Mouse (Mus musculus): ENCODE data around the gene Cfap58. TPM values are rescaled to one million over a fixed set of nuclear protein-coding genes. Genes with fewer than 3 reads are reported as not detected.

Cfap58 gene
- polyA plus RNA-seq, 1 experiment = 0.03 TPM

- 90% methylated on average over 7 of the region's 7 CpGs for WGBS
- H3K4me1 ChIP-seq (replicated peaks; ENCODE audit: control insufficient read depth, insufficient read depth, low read length) = no peaks in the 10 kb centered on the region
- no peak overlapping the region for H3K27ac ChIP-seq (ENCODE audit: control insufficient read depth, insufficient read depth, low read length)
- H3K4me3 ChIP-seq (ENCODE audit: control insufficient read depth, insufficient read depth, low read length) = no peak overlapping the region
- TF ChIP-seq CTCF (IDR thresholded peaks at IDR 0.05; ENCODE audit: borderline replicate concordance, control insufficient read depth, extremely low read depth, insufficient read depth, low read length, poor library complexity) (no peak), POLR2A (IDR thresholded peaks at IDR 0.05; ENCODE audit: control insufficient read depth, extremely low read depth, insufficient read depth, low read length, poor library complexity) (no peak)
- DNase-seq = no peak
- no peaks in the 10 kb centered on the region for H3K27me3 ChIP-seq (ENCODE audit: control insufficient read depth, insufficient read depth, low read length)
- H3K36me3 ChIP-seq (ENCODE audit: control insufficient read depth, insufficient read depth, low read length) = no peaks in the 10 kb centered on the region
Observed at GRCm38 (mm10) chr19:48047315-48047714, 109.8 kb downstream of the Cfap58 start.

GRCm38 (mm10) chr19:48049361-48049760, 111.9 kb downstream of the Cfap58 start:
- DNase-seq = no peak
- Histone ChIP-seq H3K4me3 (ENCODE audit: control insufficient read depth, insufficient read depth, low read length) (no peak overlapping the region), H3K27me3 (ENCODE audit: control insufficient read depth, insufficient read depth, low read length) (no peaks in the 10 kb centered on the region), H3K4me1 (replicated peaks; ENCODE audit: control insufficient read depth, insufficient read depth, low read length) (no peaks in the 10 kb centered on the region), H3K36me3 (ENCODE audit: control insufficient read depth, insufficient read depth, low read length) (no peaks in the 10 kb centered on the region), H3K27ac (ENCODE audit: control insufficient read depth, insufficient read depth, low read length) (no peak overlapping the region)
- WGBS = 53% methylated on average over 3 of the region's 3 CpGs
- no peak for TF ChIP-seq POLR2A (IDR thresholded peaks at IDR 0.05; ENCODE audit: control insufficient read depth, extremely low read depth, insufficient read depth, low read length, poor library complexity)
- TF ChIP-seq CTCF (IDR thresholded peaks at IDR 0.05; ENCODE audit: borderline replicate concordance, control insufficient read depth, extremely low read depth, insufficient read depth, low read length, poor library complexity) = no peak

GRCm38 (mm10) chr19:48063289-48063688, 125.8 kb downstream of the Cfap58 start:
- Histone ChIP-seq H3K4me3 (ENCODE audit: control insufficient read depth, insufficient read depth, low read length) (no peak overlapping the region), H3K36me3 (ENCODE audit: control insufficient read depth, insufficient read depth, low read length) (no peaks in the 10 kb centered on the region), H3K4me1 (replicated peaks; ENCODE audit: control insufficient read depth, insufficient read depth, low read length) (no peaks in the 10 kb centered on the region), H3K27me3 (ENCODE audit: control insufficient read depth, insufficient read depth, low read length) (no peaks in the 10 kb centered on the region; the same call in 1 of the 2 replicates), H3K27ac (ENCODE audit: control insufficient read depth, insufficient read depth, low read length) (no peak overlapping the region)
- WGBS = 10% methylated on average over 2 of the region's 2 CpGs
- no peak for TF ChIP-seq POLR2A (IDR thresholded peaks at IDR 0.05; ENCODE audit: control insufficient read depth, extremely low read depth, insufficient read depth, low read length, poor library complexity)
- no peak for DNase-seq

GRCm38 (mm10) chr19:48079718-48080117, 142.2 kb downstream of the Cfap58 start:
- Histone ChIP-seq H3K27ac (ENCODE audit: control insufficient read depth, insufficient read depth, low read length) (no peak overlapping the region), H3K4me3 (ENCODE audit: control insufficient read depth, insufficient read depth, low read length) (no peak overlapping the region), H3K36me3 (ENCODE audit: control insufficient read depth, insufficient read depth, low read length) (no peaks in the 10 kb centered on the region), H3K4me1 (replicated peaks; ENCODE audit: control insufficient read depth, insufficient read depth, low read length) (no peaks in the 10 kb centered on the region), H3K27me3 (ENCODE audit: control insufficient read depth, insufficient read depth, low read length) (no peaks in the 10 kb centered on the region)
- 74% methylated on average over 3 of the region's 3 CpGs for WGBS
- no peak for DNase-seq
- no peak for TF ChIP-seq POLR2A (IDR thresholded peaks at IDR 0.05; ENCODE audit: control insufficient read depth, extremely low read depth, insufficient read depth, low read length, poor library complexity)

GRCm38 (mm10) chr19:48081456-48081855, 144.0 kb downstream of the Cfap58 start:
- no peak for DNase-seq
- H3K4me3 ChIP-seq (ENCODE audit: control insufficient read depth, insufficient read depth, low read length) = no peak overlapping the region
- no peak overlapping the region for H3K27ac ChIP-seq (ENCODE audit: control insufficient read depth, insufficient read depth, low read length)
- no peaks in the 10 kb centered on the region for H3K4me1 ChIP-seq (replicated peaks; ENCODE audit: control insufficient read depth, insufficient read depth, low read length)
- H3K36me3 ChIP-seq (ENCODE audit: control insufficient read depth, insufficient read depth, low read length) = no peaks in the 10 kb centered on the region
- 92% methylated on average over 4 of the region's 4 CpGs for WGBS
- TF ChIP-seq CTCF (IDR thresholded peaks at IDR 0.05; ENCODE audit: borderline replicate concordance, control insufficient read depth, extremely low read depth, insufficient read depth, low read length, poor library complexity) (no peak), POLR2A (IDR thresholded peaks at IDR 0.05; ENCODE audit: control insufficient read depth, extremely low read depth, insufficient read depth, low read length, poor library complexity) (no peak)
- no peaks in the 10 kb centered on the region for H3K27me3 ChIP-seq (ENCODE audit: control insufficient read depth, insufficient read depth, low read length)

Other genes with a start within 250 kb of the Cfap58 start
- gene Col17a1, start 245.6 kb upstream of the Cfap58 start, polyA plus RNA-seq (2012; rRNA removed) = 3.7 and 3.9 TPM in 2 replicates
- gene Sfr1, start 206.0 kb upstream of the Cfap58 start, polyA plus RNA-seq (2012; rRNA removed) = 56.5 and 60.1 TPM in 2 replicates
- gene Gsto1, start 82.7 kb upstream of the Cfap58 start, polyA plus RNA-seq (2012; rRNA removed) = 20.4 and 30.4 TPM in 2 replicates
- 0.14 and 0.84 TPM in 2 replicates for gene Gsto2, start 72.1 kb upstream of the Cfap58 start, polyA plus RNA-seq (2012; rRNA removed)
- gene Cfap43, start 18.4 kb upstream of the Cfap58 start, polyA plus RNA-seq (2012; rRNA removed) = 0.13 and 0.20 TPM in 2 replicates
- gene Itprip, start 18.4 kb upstream of the Cfap58 start, polyA plus RNA-seq (2012; rRNA removed) = 32.6 and 37.4 TPM in 2 replicates

Measured in thymus, adult 2 months (tissue).